8 mouse cellular contexts compared by ENCODE assay signal in genomic region chr2:101797166-101797900, GRCm38 (mm10).
DNase-seq lines count a peak whose midpoint lies in the region; ATAC-seq and TF ChIP-seq lines count a peak whose summit lies in the region.

No protein-coding gene starts in this region.

- peaks cover 25% of the 10 kb centered on the region for H3K36me3 ChIP-seq in forebrain, embryonic 10.5 days (replicated peaks)
- H3K36me3 ChIP-seq in hindbrain, embryonic 11.5 days (ENCODE audit: control insufficient read depth, insufficient read depth, low read length) = no peaks in the 10 kb centered on the region
- H3K36me3 ChIP-seq in limb, embryonic 14.5 days (ENCODE audit: control insufficient read depth, insufficient read depth, low read length) = no peaks in the 10 kb centered on the region
- no peaks in the 10 kb centered on the region for H3K36me3 ChIP-seq in midbrain, embryonic 13.5 days

- peaks cover 11% of the 10 kb centered on the region; the same call in 1 of the 2 replicates for H3K27me3 ChIP-seq in forebrain, embryonic 10.5 days (ENCODE audit: poor library complexity, severe bottlenecking)
- no peaks in the 10 kb centered on the region; the same call in none of the 2 replicates for H3K27me3 ChIP-seq in hindbrain, embryonic 11.5 days (ENCODE audit: control insufficient read depth, insufficient read depth, low read length)
- H3K27me3 ChIP-seq in limb, embryonic 14.5 days (ENCODE audit: control insufficient read depth, insufficient read depth, low read length) = no peaks in the 10 kb centered on the region
- H3K27me3 ChIP-seq in midbrain, embryonic 13.5 days = peaks cover 39% of the 10 kb centered on the region

- H3K27ac ChIP-seq in forebrain, embryonic 10.5 days = peak overlapping the region; percentile 90
- H3K27ac ChIP-seq in hindbrain, embryonic 11.5 days (ENCODE audit: low read depth, low read length) = peak overlapping the region; percentile 24; the same call in 1 of the 2 replicates
- peak overlapping the region; percentile 76 for H3K27ac ChIP-seq in limb, embryonic 14.5 days (replicated peaks; ENCODE audit: low read depth, low read length)
- H3K27ac ChIP-seq in midbrain, embryonic 13.5 days = peak overlapping the region; percentile 39; the same call in 1 of the 2 replicates

- H3K4me3 ChIP-seq in forebrain, embryonic 10.5 days = peak overlapping the region; percentile 72
- H3K4me3 ChIP-seq in hindbrain, embryonic 11.5 days (ENCODE audit: low read depth, low read length) = peak overlapping the region; percentile 54
- H3K4me3 ChIP-seq in limb, embryonic 14.5 days (replicated peaks; ENCODE audit: low read length) = peak overlapping the region; percentile 60
- H3K4me3 ChIP-seq in midbrain, embryonic 13.5 days (replicated peaks) = peak overlapping the region; percentile 54

- no peaks in the 10 kb centered on the region for H3K9me3 ChIP-seq in forebrain, embryonic 10.5 days
- H3K9me3 ChIP-seq in hindbrain, embryonic 11.5 days (ENCODE audit: control insufficient read depth, low read length) = no peaks in the 10 kb centered on the region
- no peaks in the 10 kb centered on the region for H3K9me3 ChIP-seq in limb, embryonic 14.5 days (ENCODE audit: control insufficient read depth, low read length)
- no peaks in the 10 kb centered on the region for H3K9me3 ChIP-seq in midbrain, embryonic 13.5 days

- H3K9ac ChIP-seq in hindbrain, embryonic 11.5 days (ENCODE audit: low read depth, low read length) = peak overlapping the region; percentile 74
- H3K9ac ChIP-seq in limb, embryonic 14.5 days (ENCODE audit: low read depth, low read length, severe bottlenecking) = peak overlapping the region; percentile 64
- H3K9ac ChIP-seq in midbrain, embryonic 13.5 days (replicated peaks) = peak overlapping the region; percentile 62

- under 1% methylated on average over 49 of the region's 49 CpGs for WGBS in forebrain, embryonic 10.5 days
- WGBS in hindbrain, embryonic 11.5 days = under 1% methylated on average over 48 of the region's 49 CpGs
- 1% methylated on average over 49 of the region's 49 CpGs for WGBS in limb, embryonic 14.5 days
- WGBS in midbrain, embryonic 13.5 days = under 1% methylated on average over 49 of the region's 49 CpGs

- peak; percentile 58 for DNase-seq in CD4-positive helper T cell, adult 2 months (ENCODE audit: low read depth, low spot score)
- DNase-seq in ZHBTc4 (ENCODE audit: low read depth, low spot score) = peak; percentile 72
- peak; percentile 80 for DNase-seq in forebrain, embryonic 10.5 days (ENCODE audit: extremely low spot score, low spot score)
- peak; percentile 70 for DNase-seq in hindbrain, embryonic 11.5 days (ENCODE audit: low spot score)
- DNase-seq in limb, embryonic 14.5 days (ENCODE audit: low spot score) = peak; percentile 63
- peak; percentile 50 for DNase-seq in testis, postnatal 10 days (ENCODE audit: low spot score)
- DNase-seq in cerebellum, adult 11-12 months = no peak

- 0 out of 2 replicates have a peak, but pooled peaks have one; percentile 26 for TF ChIP-seq POLR2A in limb, embryonic 14.5 days (IDR thresholded peaks at IDR 0.05; ENCODE audit: borderline replicate concordance, extremely low read depth, insufficient read depth, insufficient read length)

- peak overlapping the region; percentile 92 for H3K4me2 ChIP-seq in hindbrain, embryonic 11.5 days (replicated peaks; ENCODE audit: low read depth, low read length)
- peak overlapping the region; percentile 87 for H3K4me2 ChIP-seq in limb, embryonic 14.5 days (replicated peaks; ENCODE audit: low read depth, low read length, severe bottlenecking)
- peak overlapping the region; percentile 91 for H3K4me2 ChIP-seq in midbrain, embryonic 13.5 days (replicated peaks)

- peak; percentile 71 for ATAC-seq in hindbrain, embryonic 11.5 days (ENCODE audit: low FRiP score)
- ATAC-seq in limb, embryonic 14.5 days (ENCODE audit: low FRiP score, low read depth) = peak; percentile 56
- ATAC-seq in midbrain, embryonic 13.5 days = peak; percentile 66

- H3K4me1 ChIP-seq in forebrain, embryonic 10.5 days = peaks cover 39% of the 10 kb centered on the region
- no peaks in the 10 kb centered on the region for H3K4me1 ChIP-seq in hindbrain, embryonic 11.5 days (replicated peaks; ENCODE audit: control insufficient read depth, insufficient read depth, low read length)
- H3K4me1 ChIP-seq in limb, embryonic 14.5 days (ENCODE audit: control insufficient read depth, insufficient read depth, low read length) = peaks cover 8% of the 10 kb centered on the region
- peaks cover 33% of the 10 kb centered on the region for H3K4me1 ChIP-seq in midbrain, embryonic 13.5 days (replicated peaks)

Comparison
In these comparisons a context has a peak if more than half of its experiments do, and no peak if none do; other contexts are left out.
1. H3K27ac ChIP-seq: peak in every context shown above with its lines; median percentile 90 in forebrain, embryonic 10.5 days; 76 in limb, embryonic 14.5 days; 39 in midbrain, embryonic 13.5 days; 24 in hindbrain, embryonic 11.5 days.